Mouse (Mus musculus) kidney, adult 9 months (tissue): ENCODE measurements around the gene Slc35e1.

Source experiments
- DNase-seq: peaks from one replicate; pipeline ENCODE4 v3.0.0; 2022

Gene Slc35e1

GRCm38 (mm10) chr8:72485456-72486199 is 6.8 kb downstream of the Slc35e1 start:
- DNase-seq: no peak

- DNase-seq: peak; percentile 98
Observed at GRCm38 (mm10) chr8:72474826-72475546, 17.4 kb downstream of the Slc35e1 start, which contains the start of gene Cherp. Gene Cherp, minus strand, starts transcription at chr8:72475226.

GRCm38 (mm10) chr8:72470684-72471083 is 21.7 kb downstream of the Slc35e1 start:
- DNase-seq: peak; percentile 33

GRCm38 (mm10) chr8:72469984-72470383 is 22.4 kb downstream of the Slc35e1 start:
- no peak for DNase-seq

- DNase-seq: peak; percentile 69
Observed at GRCm38 (mm10) chr8:72469243-72469642, 23.2 kb downstream of the Slc35e1 start.

- DNase-seq: no peak
Observed at GRCm38 (mm10) chr8:72464211-72464610, 28.2 kb downstream of the Slc35e1 start.

GRCm38 (mm10) chr8:72459881-72460533 is 32.4 kb downstream of the Slc35e1 start:
- DNase-seq: no peak

GRCm38 (mm10) chr8:72458457-72458856 is 34.0 kb downstream of the Slc35e1 start:
- DNase-seq: no peak

GRCm38 (mm10) chr8:72457806-72458205 is 34.6 kb downstream of the Slc35e1 start:
- DNase-seq: no peak

- DNase-seq: no peak
Observed at GRCm38 (mm10) chr8:72455317-72455716, 37.1 kb downstream of the Slc35e1 start.

- no peak for DNase-seq
Observed at GRCm38 (mm10) chr8:72453904-72454303, 38.5 kb downstream of the Slc35e1 start.

- no peak for DNase-seq
Observed at GRCm38 (mm10) chr8:72451516-72451915, 40.9 kb downstream of the Slc35e1 start.

GRCm38 (mm10) chr8:72445071-72445470 is 47.3 kb downstream of the Slc35e1 start:
- no peak for DNase-seq

- no peak for DNase-seq
Observed at GRCm38 (mm10) chr8:72443994-72444350, 48.4 kb downstream of the Slc35e1 start.

GRCm38 (mm10) chr8:72443338-72443993 is 48.9 kb downstream of the Slc35e1 start, which contains the start of the genes Calr3 and 1700030K09Rik:
Gene Calr3, minus strand, starts transcription at chr8:72443870.
Gene 1700030K09Rik, plus strand, starts transcription at chr8:72443880.
- peak; percentile 99 for DNase-seq

- no peak for DNase-seq
Observed at GRCm38 (mm10) chr8:72438248-72439015, 54.0 kb downstream of the Slc35e1 start.

GRCm38 (mm10) chr8:72434952-72435351 is 57.5 kb downstream of the Slc35e1 start:
- peak; percentile 54 for DNase-seq
